Mouse (Mus musculus) ES-E14 (cell line): ENCODE data around the gene Cd68.

Experiments
- CHD2 ChIP-seq: IDR thresholded peaks from 2 replicates; pipeline ENCODE4 v1.6.1; 2014; ENCODE audit warnings: mild to moderate bottlenecking, low read depth, low read length, inconsistent platforms
- HCFC1 ChIP-seq: IDR thresholded peaks from 2 replicates; pipeline ENCODE4 v1.6.1; 2012; ENCODE audit warnings: low read length, inconsistent platforms, borderline replicate concordance; ENCODE audit not compliant: insufficient read depth
- MAFK ChIP-seq: IDR thresholded peaks from 2 replicates; pipeline ENCODE4 v1.6.1; 2014; ENCODE audit warnings: mild to moderate bottlenecking, low read depth, low read length, inconsistent platforms; ENCODE audit not compliant: insufficient read depth
- ZC3H11A ChIP-seq: IDR thresholded peaks from 2 replicates; pipeline ENCODE4 v1.6.1; 2012; ENCODE audit warnings: low read depth, mild to moderate bottlenecking, inconsistent platforms, low read length, borderline replicate concordance
- ZNF384 ChIP-seq: IDR thresholded peaks from 2 replicates; pipeline ENCODE4 v1.6.1; 2012; ENCODE audit warnings: low read depth, low read length, inconsistent platforms

DNA sequence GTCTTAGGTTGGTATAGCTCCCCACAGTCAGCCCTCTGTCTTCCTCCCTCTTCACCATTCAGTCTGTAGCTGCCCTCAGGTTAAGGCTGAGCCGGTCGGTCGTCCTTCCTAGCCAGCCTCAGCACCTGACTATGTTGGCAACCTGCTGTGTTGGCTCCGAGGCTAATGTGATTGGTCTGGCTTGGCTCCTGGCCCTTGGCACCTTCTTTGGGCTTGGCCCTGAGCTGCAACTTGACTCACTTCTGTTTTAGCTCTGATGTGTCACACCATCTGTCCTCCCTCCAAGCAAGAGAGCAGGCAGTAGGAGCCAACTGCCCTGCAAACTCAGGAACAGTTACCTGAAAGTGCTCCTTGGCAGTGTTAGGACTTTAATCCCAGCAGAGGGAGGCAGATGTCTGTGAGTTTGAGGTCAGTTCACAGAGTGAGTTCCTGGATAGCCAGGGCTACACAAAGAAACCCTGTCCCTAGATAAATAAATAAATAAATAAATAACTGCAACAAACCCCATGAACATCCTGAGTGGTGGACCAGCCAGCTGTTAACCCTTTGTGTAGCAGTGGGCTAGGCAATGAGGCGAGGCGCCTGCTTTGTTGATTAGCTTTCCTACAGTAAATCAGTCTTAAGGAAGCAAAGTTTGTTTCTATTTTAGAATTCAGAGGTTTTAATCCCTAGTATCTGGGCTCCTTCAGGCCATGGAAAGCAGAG lies 41.0 kb upstream of the Cd68 start:
- TF ChIP-seq CHD2 (no peak), MAFK (no peak), HCFC1 (no peak), ZNF384 (no peak), ZC3H11A (no peak)
